Mouse (Mus musculus) embryonic facial prominence, embryonic 13.5 days (tissue): Measurements from ENCODE around the gene Fam160a1. TPM values are rescaled to one million over a fixed set of nuclear protein-coding genes. Genes with fewer than 3 reads are reported as not detected.

ENCODE experiments used
- ATAC-seq: fragments of 200-750 bp; cut with Nextera tagmentation; 2 replicates; pipeline ENCODE4 v1.8.0; 2017; ENCODE audit warnings: low read depth; ENCODE audit not compliant: insufficient number of reproducible peaks, insufficient read depth, low FRiP score, low TSS enrichment
- H3K27ac ChIP-seq: fragments of 300-500 bp; sonication (generic); 2 replicates; pipeline ENCODE4 v1.5.1; 2015; ENCODE audit warnings: moderate library complexity, mild to moderate bottlenecking, inconsistent platforms
- H3K27me3 ChIP-seq: fragments of 300-500 bp; sonication (generic); 2 replicates; pipeline ENCODE4 v1.6.1; 2015; ENCODE audit warnings: mild to moderate bottlenecking, inconsistent platforms
- H3K36me3 ChIP-seq: fragments of 300-500 bp; sonication (generic); 2 replicates; pipeline ENCODE4 v1.6.1; 2015; ENCODE audit warnings: mild to moderate bottlenecking, inconsistent platforms
- H3K4me1 ChIP-seq: fragments of 300-500 bp; sonication (generic); 2 replicates; pipeline ENCODE4 v1.6.1; 2015; ENCODE audit warnings: inconsistent platforms
- H3K4me2 ChIP-seq: fragments of 300-500 bp; sonication (generic); 2 replicates; pipeline ENCODE4 v1.6.1; 2015; ENCODE audit warnings: moderate library complexity, mild to moderate bottlenecking, inconsistent platforms
- H3K4me3 ChIP-seq: fragments of 300-500 bp; sonication (generic); 2 replicates; pipeline ENCODE4 v1.5.1; 2015; ENCODE audit warnings: mild to moderate bottlenecking, inconsistent platforms
- H3K9ac ChIP-seq: fragments of 300-500 bp; sonication (generic); 2 replicates; pipeline ENCODE4 v1.6.1; 2015; ENCODE audit warnings: mild to moderate bottlenecking, inconsistent platforms
- H3K9me3 ChIP-seq: fragments of 300-500 bp; sonication (generic); 2 replicates; pipeline ENCODE4 v1.6.1; 2016; ENCODE audit warnings: inconsistent platforms
- WGBS: fragments of 180-500 bp; shearing (Covaris S2); methylation state at CpG from one replicate; pipeline ENCODE4 v1.1.7; 2015; ENCODE audit warnings: mixed read lengths; 5-methylcytosine and 5-hydroxymethylcytosine counted together
- polyA plus RNA-seq: library from polyadenylated mRNA; unstranded; fragments of >200 nt; fragmentation: Nextera tagmentation; extraction: Ambion mirVana; gene quantifications from 2 replicates; pipeline ENCODE4 v1.2.1, GENCODE M21; 2015

Fam160a1 gene
- polyA plus RNA-seq, result 4.0 and 4.8 TPM in 2 replicates

DNA sequence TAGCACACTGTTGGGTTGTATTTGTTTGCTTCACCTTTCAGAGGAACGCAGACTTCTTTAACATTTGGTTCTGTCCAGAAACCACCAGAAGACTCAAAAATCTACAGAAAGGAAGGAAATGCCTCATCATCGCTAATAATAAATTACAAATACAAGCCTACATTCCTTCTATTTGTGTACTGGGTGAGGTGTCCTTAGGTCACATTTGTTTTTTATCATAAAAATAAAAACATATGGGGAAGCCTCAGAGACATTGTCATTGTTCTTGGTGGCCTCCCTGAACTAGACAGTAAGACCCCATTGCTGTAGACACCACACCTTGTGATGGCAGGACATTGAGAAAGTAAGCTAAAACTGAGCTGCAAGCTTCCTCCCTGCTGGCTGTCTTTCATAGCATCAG is at the start of gene Fam160a1:
Gene Fam160a1 (minus strand): TSS at position 101 of the 400 bp plus-strand sequence.
- H3K9ac ChIP-seq, result no peak within 1 kb of the TSS
- H3K36me3 ChIP-seq, result no peaks in the 10 kb centered on the region
- H3K9me3 ChIP-seq, result no peaks in the 10 kb centered on the region
- no peaks in the 10 kb centered on the region for H3K27me3 ChIP-seq
- whole genome bisulfite sequencing, result 84% methylated on average over 2 of the region's 2 CpGs
- ATAC-seq, result no peak
- H3K4me3 ChIP-seq, result no peak within 1 kb of the TSS
- H3K4me2 ChIP-seq, result no peak within 1 kb of the TSS
- peaks cover 9% of the 10 kb centered on the region; the same call in 1 of the 2 replicates for H3K4me1 ChIP-seq
- H3K27ac ChIP-seq, result no peak within 1 kb of the TSS

DNA sequence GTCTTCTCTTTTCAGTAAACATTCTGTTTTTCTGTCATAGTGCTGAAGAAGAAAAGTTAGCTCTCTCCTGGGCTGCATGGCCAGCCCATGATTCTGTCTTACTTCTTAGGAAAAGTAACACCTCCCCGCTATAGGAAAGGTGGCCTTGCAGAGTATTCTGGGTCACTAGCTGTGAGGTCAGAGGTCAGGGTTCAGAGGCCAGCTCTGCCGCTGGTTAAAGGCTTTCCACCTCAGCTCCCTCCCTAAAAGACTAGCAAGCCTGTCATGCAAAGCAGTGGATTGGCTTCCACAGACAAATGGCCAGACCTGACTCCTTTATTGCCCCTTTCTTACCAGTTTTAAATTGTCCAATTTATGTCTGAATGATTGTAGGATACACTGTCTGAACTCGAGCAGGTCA is 46.9 kb upstream of the Fam160a1 start:
- no peak for ATAC-seq
- no peaks in the 10 kb centered on the region for H3K27me3 ChIP-seq
- H3K36me3 ChIP-seq, result no peaks in the 10 kb centered on the region
- no peak overlapping the region for H3K4me2 ChIP-seq
- no peaks in the 10 kb centered on the region for H3K9me3 ChIP-seq
- H3K27ac ChIP-seq, result no peak overlapping the region
- H3K4me1 ChIP-seq, result no peaks in the 10 kb centered on the region
- H3K9ac ChIP-seq, result no peak overlapping the region
- WGBS, result 28% methylated on average over 3 of the region's 3 CpGs
- H3K4me3 ChIP-seq, result no peak overlapping the region

DNA sequence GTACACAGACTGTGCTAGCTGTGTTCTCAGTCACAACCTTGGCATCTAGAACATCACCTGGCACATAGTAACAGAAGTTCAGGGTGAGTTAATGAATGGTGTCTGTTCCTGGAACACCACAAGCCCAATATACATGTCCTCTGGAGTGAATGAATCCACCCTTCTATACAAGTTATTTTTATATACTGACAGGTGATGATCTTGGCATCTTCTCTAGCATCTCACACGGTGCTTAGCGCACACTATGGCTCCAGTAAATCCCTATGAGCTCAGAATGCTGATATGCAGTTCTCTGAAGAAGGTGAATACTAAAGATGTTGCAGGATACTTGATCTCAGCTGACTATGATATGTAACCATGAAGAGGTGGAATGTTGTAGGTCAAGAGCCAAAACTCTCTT is 45.8 kb upstream of the Fam160a1 start:
- H3K4me3 ChIP-seq, result no peak overlapping the region
- no peak overlapping the region for H3K27ac ChIP-seq
- H3K27me3 ChIP-seq, result no peaks in the 10 kb centered on the region
- no peak for ATAC-seq
- H3K4me1 ChIP-seq, result peaks cover 7% of the 10 kb centered on the region
- H3K4me2 ChIP-seq, result no peak overlapping the region
- 89% methylated on average over 2 of the region's 2 CpGs for WGBS
- H3K36me3 ChIP-seq, result no peaks in the 10 kb centered on the region
- no peak overlapping the region for H3K9ac ChIP-seq
- H3K9me3 ChIP-seq, result no peaks in the 10 kb centered on the region

DNA sequence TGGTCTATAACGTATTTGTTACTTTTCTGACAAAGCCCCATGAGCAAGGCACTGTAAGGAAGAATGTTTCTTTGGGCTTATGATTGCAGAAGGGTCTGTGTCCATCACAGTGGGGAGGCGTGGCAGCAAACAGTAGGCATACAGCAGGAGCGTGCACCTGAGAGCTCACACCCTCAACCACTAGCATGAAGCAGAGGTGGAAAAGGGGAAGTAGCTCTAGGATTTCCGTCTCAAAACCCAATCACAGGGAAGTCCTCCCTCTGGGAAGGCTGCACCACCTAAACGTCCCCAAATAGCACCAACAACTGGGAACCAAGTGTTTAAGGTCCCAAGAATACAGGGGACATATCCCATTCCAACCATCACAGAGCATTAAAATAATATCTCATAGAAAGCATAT is 43.9 kb upstream of the Fam160a1 start:
- 80% methylated on average over 5 of the region's 5 CpGs for WGBS
- Histone ChIP-seq H3K9me3 (no peaks in the 10 kb centered on the region), H3K27me3 (no peaks in the 10 kb centered on the region), H3K9ac (no peak overlapping the region), H3K36me3 (no peaks in the 10 kb centered on the region), H3K4me1 (peaks cover 7% of the 10 kb centered on the region), H3K4me2 (no peak overlapping the region), H3K4me3 (no peak overlapping the region), H3K27ac (no peak overlapping the region)
- ATAC-seq, result no peak

DNA sequence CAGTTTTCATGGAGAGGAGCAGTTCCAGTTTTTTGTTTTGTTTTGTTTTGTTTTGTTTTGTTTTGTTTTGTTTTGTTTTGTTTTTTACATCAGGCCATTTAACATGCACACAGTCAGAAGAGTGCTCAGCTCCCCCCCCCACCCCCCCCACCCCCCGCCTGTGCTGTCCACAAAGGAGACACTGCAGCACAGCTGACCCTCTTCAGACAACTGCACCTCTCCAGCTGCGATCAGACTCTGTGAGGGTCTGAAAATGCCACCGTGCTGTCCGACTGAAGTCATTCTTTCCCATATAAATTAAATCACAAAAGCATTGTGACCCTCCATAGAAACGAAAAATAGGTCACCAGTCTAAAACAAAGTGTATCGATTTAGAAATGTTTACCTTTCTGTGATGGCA is 42.2 kb upstream of the Fam160a1 start:
- Histone ChIP-seq H3K4me3 (no peak overlapping the region), H3K9me3 (no peaks in the 10 kb centered on the region), H3K4me1 (peaks cover 7% of the 10 kb centered on the region), H3K36me3 (no peaks in the 10 kb centered on the region), H3K4me2 (no peak overlapping the region), H3K9ac (no peak overlapping the region), H3K27me3 (no peaks in the 10 kb centered on the region), H3K27ac (no peak overlapping the region)
- no peak for ATAC-seq
- WGBS, result 84% methylated on average over 6 of the region's 6 CpGs

DNA sequence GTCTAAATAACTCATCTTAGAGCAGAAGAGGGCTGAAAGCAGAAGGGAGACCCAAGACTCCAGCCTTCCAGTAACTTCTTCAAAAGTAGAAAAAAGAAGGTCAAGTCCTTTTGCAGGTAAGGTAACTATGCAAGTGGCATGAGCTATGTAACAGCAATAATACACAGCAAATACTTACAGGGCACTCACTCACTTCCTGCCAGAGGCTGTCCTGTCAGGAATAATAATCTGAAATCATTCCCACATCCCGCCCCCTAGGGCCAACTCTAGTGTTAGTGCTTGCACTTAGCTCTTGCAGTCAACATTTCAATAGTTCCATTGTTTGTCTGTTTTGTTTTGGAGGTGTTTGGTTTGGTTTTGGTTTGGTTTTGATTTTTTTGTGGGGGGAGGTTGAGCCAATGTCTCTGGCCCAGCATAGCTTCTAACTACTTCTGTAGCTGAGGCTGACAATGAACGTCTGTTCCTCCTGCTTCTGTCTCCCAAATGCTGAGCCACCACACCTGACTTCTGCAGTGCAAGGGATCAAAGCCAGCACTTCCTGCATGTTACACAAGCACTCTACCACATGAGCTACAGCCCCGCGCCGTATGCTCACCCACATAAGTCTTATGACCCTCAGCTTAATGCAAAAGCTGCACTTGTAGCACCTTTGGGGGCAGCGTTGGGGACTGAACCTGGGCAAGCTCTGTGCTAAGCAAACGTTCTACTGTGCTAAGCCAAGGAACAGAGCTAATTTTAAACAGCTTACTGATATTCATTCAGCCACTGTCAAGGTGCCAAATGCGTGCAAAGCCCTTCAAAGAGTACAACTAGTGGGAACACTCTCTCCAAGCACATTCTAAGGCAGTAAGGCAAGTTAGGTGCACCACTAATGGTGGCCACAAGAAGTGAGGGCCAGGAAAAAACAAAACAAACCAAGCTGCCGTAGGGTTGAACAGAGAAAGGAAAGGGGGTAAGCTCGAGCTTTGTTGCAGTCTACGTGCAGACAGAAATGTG is 41.3 kb upstream of the Fam160a1 start:
- H3K36me3 ChIP-seq, result no peaks in the 10 kb centered on the region
- H3K4me1 ChIP-seq, result peaks cover 7% of the 10 kb centered on the region
- H3K27me3 ChIP-seq, result no peaks in the 10 kb centered on the region
- ATAC-seq, result no peak
- no peak overlapping the region for H3K4me3 ChIP-seq
- no peak overlapping the region for H3K27ac ChIP-seq
- H3K9me3 ChIP-seq, result no peaks in the 10 kb centered on the region
- no peak overlapping the region for H3K4me2 ChIP-seq
- WGBS, result 56% methylated on average over 11 of the region's 11 CpGs
- H3K9ac ChIP-seq, result no peak overlapping the region

DNA sequence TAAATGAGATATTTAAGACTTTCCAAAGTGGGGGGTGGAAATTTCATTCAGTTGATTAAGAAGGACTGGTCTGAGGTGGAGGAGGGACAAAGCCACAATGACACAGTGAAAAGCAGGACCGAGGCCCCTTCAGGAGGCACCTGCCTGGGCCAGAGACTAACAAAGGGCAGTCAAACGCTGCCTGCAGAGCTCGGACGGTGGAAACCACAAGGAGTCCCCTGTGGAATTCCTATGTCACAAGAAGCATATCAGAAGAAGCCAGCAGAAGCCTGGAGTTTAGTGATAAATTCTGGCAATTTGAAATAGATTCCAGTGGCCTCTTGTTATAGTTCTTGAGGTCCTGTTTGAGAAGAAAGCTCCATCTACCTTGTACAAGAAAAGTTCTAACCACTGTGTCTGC is 40.0 kb upstream of the Fam160a1 start:
- Histone ChIP-seq H3K4me1 (peaks cover 7% of the 10 kb centered on the region), H3K9me3 (no peaks in the 10 kb centered on the region), H3K27ac (no peak overlapping the region), H3K9ac (no peak overlapping the region), H3K4me2 (no peak overlapping the region), H3K27me3 (no peaks in the 10 kb centered on the region), H3K36me3 (no peaks in the 10 kb centered on the region), H3K4me3 (no peak overlapping the region)
- WGBS, result 41% methylated on average over 4 of the region's 4 CpGs
- ATAC-seq, result no peak

DNA sequence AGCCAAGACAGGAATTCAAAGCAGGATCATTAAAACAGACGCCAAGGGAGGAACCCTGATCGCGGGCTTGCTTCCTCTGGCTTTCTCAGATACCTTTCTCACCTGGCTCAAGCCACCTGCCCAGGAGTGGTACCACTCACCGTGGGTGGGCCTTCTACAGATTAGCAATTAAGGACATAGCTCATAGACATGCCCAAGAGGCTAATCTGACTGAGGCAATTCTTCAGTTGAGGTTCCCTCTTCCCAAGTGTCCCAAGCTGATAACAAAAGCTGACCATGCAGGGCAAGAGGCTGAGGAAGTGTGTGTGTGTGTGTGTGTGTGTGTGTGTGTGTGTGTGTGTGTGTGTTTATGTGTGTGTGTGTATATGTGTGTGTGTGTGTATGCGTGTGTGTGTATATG is 38.9 kb upstream of the Fam160a1 start:
- Histone ChIP-seq H3K4me3 (no peak overlapping the region), H3K4me1 (peaks cover 7% of the 10 kb centered on the region), H3K4me2 (no peak overlapping the region), H3K36me3 (no peaks in the 10 kb centered on the region), H3K27ac (no peak overlapping the region), H3K27me3 (no peaks in the 10 kb centered on the region), H3K9ac (no peak overlapping the region), H3K9me3 (no peaks in the 10 kb centered on the region)
- 78% methylated on average over 5 of the region's 5 CpGs for WGBS
- no peak for ATAC-seq

DNA sequence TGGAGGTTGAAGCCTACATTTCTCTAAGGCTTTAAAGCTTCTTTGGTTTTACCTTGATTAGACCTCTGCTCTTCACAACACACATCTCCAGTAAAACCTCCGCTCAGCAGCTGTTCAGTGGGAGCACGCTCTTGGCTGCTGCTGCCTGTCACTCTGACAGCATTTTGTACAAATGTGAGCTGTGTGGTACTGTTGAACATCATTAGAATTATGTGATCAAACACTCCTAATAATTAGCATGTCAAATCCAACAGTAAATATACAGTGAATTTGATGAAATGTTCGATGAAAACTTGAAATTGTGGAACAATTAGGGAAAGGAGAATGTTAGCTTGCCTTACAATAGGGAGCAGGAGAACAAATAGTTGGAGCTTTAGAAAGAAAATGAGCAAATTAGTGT is 38.0 kb upstream of the Fam160a1 start:
- H3K4me1 ChIP-seq, result peaks cover 7% of the 10 kb centered on the region
- ATAC-seq, result no peak
- WGBS, result 73% methylated on average over 3 of the region's 3 CpGs

DNA sequence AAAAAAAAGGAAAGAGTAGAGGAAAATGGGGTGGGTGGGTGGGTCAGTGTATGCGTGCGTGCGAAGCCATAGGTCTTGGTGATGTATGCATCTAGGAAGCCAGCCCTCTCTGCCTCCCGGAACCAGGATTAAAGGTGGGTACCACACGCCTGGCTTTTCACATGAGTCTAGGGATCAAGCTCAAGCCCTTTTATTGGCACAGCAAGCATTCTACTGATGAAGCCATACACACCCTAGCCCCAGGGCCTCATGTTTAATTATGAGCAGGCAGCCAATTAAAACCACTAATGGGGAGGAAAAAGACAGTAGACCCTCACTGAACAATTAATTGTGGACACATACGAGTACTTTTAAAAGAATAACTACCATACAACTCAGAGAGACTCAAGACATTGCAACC is 37.1 kb upstream of the Fam160a1 start:
- no peak for ATAC-seq
- peaks cover 7% of the 10 kb centered on the region for H3K4me1 ChIP-seq
- H3K27ac ChIP-seq, result no peak overlapping the region
- H3K36me3 ChIP-seq, result no peaks in the 10 kb centered on the region
- no peaks in the 10 kb centered on the region for H3K27me3 ChIP-seq
- 88% methylated on average over 6 of the region's 6 CpGs for WGBS
- H3K9ac ChIP-seq, result no peak overlapping the region
- no peaks in the 10 kb centered on the region for H3K9me3 ChIP-seq
- no peak overlapping the region for H3K4me2 ChIP-seq
- no peak overlapping the region for H3K4me3 ChIP-seq

More for the DNA sequence above, 38.0 kb upstream of the Fam160a1 start:
- no peak overlapping the region for H3K9ac ChIP-seq
- H3K36me3 ChIP-seq, result no peaks in the 10 kb centered on the region
- no peak overlapping the region for H3K27ac ChIP-seq
- no peak overlapping the region for H3K4me2 ChIP-seq
- H3K4me3 ChIP-seq, result no peak overlapping the region
- no peaks in the 10 kb centered on the region for H3K27me3 ChIP-seq
- no peaks in the 10 kb centered on the region for H3K9me3 ChIP-seq

DNA sequence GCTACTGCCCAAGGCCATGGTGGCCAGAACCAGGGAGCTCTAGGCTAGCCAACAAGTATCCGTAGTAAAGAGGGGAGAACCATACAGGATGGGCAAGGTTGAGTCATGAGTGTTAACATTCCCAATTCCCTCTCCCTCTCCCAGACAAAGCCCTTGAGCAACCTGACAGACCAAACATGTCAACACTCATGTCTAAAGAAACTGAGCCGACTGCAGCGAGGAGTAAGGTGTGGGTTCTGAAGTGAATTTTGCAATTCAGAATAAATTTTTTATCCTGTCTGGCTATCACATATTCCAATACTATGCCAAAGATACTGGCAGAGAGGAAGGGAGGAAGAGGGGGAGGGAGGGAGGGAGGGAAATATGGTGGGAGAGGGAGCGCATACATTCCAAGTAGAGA is 36.6 kb upstream of the Fam160a1 start:
- no peak overlapping the region for H3K4me3 ChIP-seq
- H3K27me3 ChIP-seq, result no peaks in the 10 kb centered on the region
- H3K27ac ChIP-seq, result no peak overlapping the region
- no peaks in the 10 kb centered on the region for H3K9me3 ChIP-seq
- no peak for ATAC-seq
- H3K4me1 ChIP-seq, result peaks cover 4% of the 10 kb centered on the region
- H3K9ac ChIP-seq, result no peak overlapping the region
- WGBS, result 82% methylated on average over 4 of the region's 4 CpGs
- H3K36me3 ChIP-seq, result no peaks in the 10 kb centered on the region
- no peak overlapping the region for H3K4me2 ChIP-seq

DNA sequence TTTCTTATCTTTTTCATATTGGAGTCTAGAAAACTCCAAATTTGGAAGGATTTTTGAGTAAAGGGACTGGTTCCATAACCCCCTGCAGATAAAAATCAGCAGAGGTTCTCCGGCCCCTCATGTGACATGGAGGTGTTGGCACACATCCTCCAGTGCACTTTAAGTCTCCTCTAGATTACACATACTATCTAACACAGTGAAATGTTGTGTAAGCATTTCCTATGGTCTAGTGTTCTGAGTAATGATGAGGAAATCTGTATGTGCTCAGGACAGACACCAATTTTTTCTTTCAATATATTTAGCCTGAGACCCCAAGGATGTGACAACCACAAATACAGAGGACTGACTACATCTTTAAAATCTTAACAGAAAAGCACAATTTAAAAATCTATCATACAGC is 33.0 kb upstream of the Fam160a1 start:
- 87% methylated on average over 1 of the region's 1 CpGs for WGBS
- H3K27ac ChIP-seq, result no peak overlapping the region
- no peak for ATAC-seq
- H3K4me2 ChIP-seq, result no peak overlapping the region
- H3K9me3 ChIP-seq, result no peaks in the 10 kb centered on the region
- no peaks in the 10 kb centered on the region for H3K36me3 ChIP-seq
- H3K4me1 ChIP-seq, result no peaks in the 10 kb centered on the region
- no peaks in the 10 kb centered on the region for H3K27me3 ChIP-seq
- no peak overlapping the region for H3K9ac ChIP-seq
- no peak overlapping the region for H3K4me3 ChIP-seq
